Mouse (Mus musculus) CD8-positive naive resting alpha-beta T cell, adult 57 days (primary cell): ENCODE data around the gene Txk. TPM values are rescaled to one million over a fixed set of nuclear protein-coding genes. Genes with fewer than 3 reads are reported as not detected.

Source experiments
- total RNA-seq: library from RNA; stranded (reverse); gene quantifications from one replicate; pipeline ENCODE4 v1.2.4, GENCODE M21; 2023

Gene Txk
- 184 TPM for total RNA-seq

GRCm38 (mm10) chr5:72752585-72752984, at the start of gene Txk:
Gene Txk, minus strand, starts transcription at chr5:72752777.

GRCm38 (mm10) chr5:72647418-72647907, 105.1 kb downstream of the Txk start, which contains the start of gene Nipal1:
Gene Nipal1, plus strand, starts transcription at chr5:72647795.

Other genes starting within 250 kb of the Txk start
- gene Corin, start 248.3 kb downstream of the Txk start, total RNA-seq = not detected
- gene Nfxl1, start 193.1 kb downstream of the Txk start, total RNA-seq = 10.4 TPM
- not detected for gene Zar1, start 171.5 kb downstream of the Txk start, total RNA-seq
- not detected for gene Gm5868, start 165.2 kb downstream of the Txk start, total RNA-seq
- gene Cnga1, start 108.5 kb downstream of the Txk start, total RNA-seq = 18.6 TPM
- 12.6 TPM for gene Nipal1, start 105.0 kb downstream of the Txk start, total RNA-seq
- 27.2 TPM for gene Tec, start 115.7 kb upstream of the Txk start, total RNA-seq
- gene Slain2, start 161.5 kb upstream of the Txk start, total RNA-seq = 60.9 TPM
- not detected for gene Gm10135, start 221.9 kb upstream of the Txk start, total RNA-seq